Mouse (Mus musculus) effector memory CD4-positive, alpha-beta T cell, adult 7 months (primary cell): ENCODE results near the gene Foxk2. TPM values are rescaled to one million over a fixed set of nuclear protein-coding genes. Genes with fewer than 3 reads are reported as not detected.

Experiments
- polyA plus RNA-seq: library from polyadenylated mRNA; unstranded; fragments of 100-300 nt; shearing (Covaris generic); gene quantifications from one replicate; pipeline ENCODE4 v1.2.1, GENCODE M21; 2017

Gene Foxk2
- 16.6 TPM for polyA plus RNA-seq

GRCm38 (mm10) chr11:121259160-121260100 lies at the start of gene Foxk2:
Foxk2 (plus strand) TSS chr11:121259990.

GRCm38 (mm10) chr11:121229018-121229439 lies 30.8 kb upstream of the Foxk2 start, which contains the start of gene Cybc1:
Cybc1 (minus strand) TSS chr11:121229322.

GRCm38 (mm10) chr11:121236564-121237344 lies 23.0 kb upstream of the Foxk2 start, which contains the start of gene Narf:
Narf (plus strand) TSS chr11:121237253.

GRCm38 (mm10) chr11:121354091-121354707 lies 94.4 kb downstream of the Foxk2 start, which contains the start of gene Wdr45b:
Wdr45b (minus strand) TSS chr11:121354445.

Other genes with a start within 250 kb of the Foxk2 start
- 159 TPM for gene Cd7, start 220.6 kb upstream of the Foxk2 start, polyA plus RNA-seq
- gene Sectm1b, start 196.4 kb upstream of the Foxk2 start, polyA plus RNA-seq, result 0.40 TPM
- 0.29 TPM for gene Sectm1a, start 178.8 kb upstream of the Foxk2 start, polyA plus RNA-seq
- 0.18 TPM for gene Tex19.2, start 141.3 kb upstream of the Foxk2 start, polyA plus RNA-seq
- gene Tex19.1, start 113.8 kb upstream of the Foxk2 start, polyA plus RNA-seq, result not detected
- not detected for gene Uts2r, start 99.7 kb upstream of the Foxk2 start, polyA plus RNA-seq
- gene Hexdc, start 55.6 kb upstream of the Foxk2 start, polyA plus RNA-seq, result 1.5 TPM
- gene Ogfod3, start 55.3 kb upstream of the Foxk2 start, polyA plus RNA-seq, result 21.6 TPM
- 78.1 TPM for gene Cybc1, start 30.7 kb upstream of the Foxk2 start, polyA plus RNA-seq
- 27.8 TPM for gene Narf, start 22.7 kb upstream of the Foxk2 start, polyA plus RNA-seq
- gene Wdr45b, start 94.5 kb downstream of the Foxk2 start, polyA plus RNA-seq, result 83.7 TPM
- gene Rab40b, start 128.3 kb downstream of the Foxk2 start, polyA plus RNA-seq, result not detected
- gene Fn3krp, start 161.4 kb downstream of the Foxk2 start, polyA plus RNA-seq, result 0.24 TPM
- not detected for gene Fn3k, start 174.9 kb downstream of the Foxk2 start, polyA plus RNA-seq
- 33.7 TPM for gene Tbcd, start 192.0 kb downstream of the Foxk2 start, polyA plus RNA-seq